Mouse (Mus musculus) stomach, embryonic 16.5 days (tissue): ENCODE measurements around the gene Fut7. TPM values are rescaled to one million over a fixed set of nuclear protein-coding genes. Genes with fewer than 3 reads are reported as not detected.

ENCODE experiments used
- ATAC-seq: fragments of 200-750 bp; cut with Nextera tagmentation; 2 replicates; pipeline ENCODE4 v1.8.0; 2017; ENCODE audit warnings: moderate number of reproducible peaks, moderate TSS enrichment; ENCODE audit not compliant: insufficient read depth, low FRiP score
- H3K27ac ChIP-seq: fragments of 300-500 bp; sonication (generic); 2 replicates; pipeline ENCODE4 v1.5.1; 2014; ENCODE audit warnings: low read length
- H3K27me3 ChIP-seq: fragments of 300-500 bp; sonication (generic); 2 replicates; pipeline ENCODE4 v1.6.1; 2014; ENCODE audit warnings: low read length, control low read depth, mixed read lengths; ENCODE audit not compliant: control insufficient read depth, insufficient read depth
- H3K36me3 ChIP-seq: fragments of 300-500 bp; sonication (generic); 2 replicates; pipeline ENCODE4 v1.6.1; 2014; ENCODE audit warnings: low read length; ENCODE audit not compliant: control insufficient read depth, insufficient read depth
- H3K4me1 ChIP-seq: fragments of 300-500 bp; sonication (generic); 2 replicates; pipeline ENCODE4 v1.6.1; 2014; ENCODE audit warnings: low read length, control low read depth, mixed read lengths; ENCODE audit not compliant: control insufficient read depth, insufficient read depth
- H3K4me2 ChIP-seq: fragments of 300-500 bp; sonication (generic); 2 replicates; pipeline ENCODE4 v1.6.1; 2014; ENCODE audit warnings: low read depth, low read length, mixed read lengths
- H3K4me3 ChIP-seq: fragments of 300-500 bp; sonication (generic); replicated peaks from 2 replicates; pipeline ENCODE4 v1.5.1; 2014; ENCODE audit warnings: mild to moderate bottlenecking, low read length
- H3K9ac ChIP-seq: fragments of 300-500 bp; sonication (generic); 2 replicates; pipeline ENCODE4 v1.6.1; 2014; ENCODE audit warnings: low read length
- H3K9me3 ChIP-seq: fragments of 300-500 bp; sonication (generic); replicated peaks from 2 replicates; pipeline ENCODE4 v1.6.1; 2016; ENCODE audit warnings: low read length, control low read depth; ENCODE audit not compliant: control insufficient read depth
- WGBS: fragments of 180-500 bp; shearing (Covaris S2); extraction: QIAGEN DNeasy Blood & Tissue Kit; methylation state at CpG from one replicate; pipeline ENCODE4 v1.1.7; 2014; 5-methylcytosine and 5-hydroxymethylcytosine counted together
- polyA plus RNA-seq: library from polyadenylated mRNA; unstranded; fragments of >200 nt; fragmentation: Nextera tagmentation; extraction: Ambion mirVana; gene quantifications from 2 replicates; pipeline ENCODE4 v1.2.1, GENCODE M21; 2015

Fut7 gene
- polyA plus RNA-seq: 0.19 TPM in 1 of 2 replicates, not detected in the other

GRCm38 (mm10) chr2:25422587-25423410, at the start of gene Fut7:
Fut7 (plus strand) TSS chr2:25423267.
- peaks cover 19% of the 10 kb centered on the region for H3K27me3 ChIP-seq
- no peaks in the 10 kb centered on the region for H3K36me3 ChIP-seq
- H3K4me3 ChIP-seq: no peak within 1 kb of the TSS
- H3K27ac ChIP-seq: no peak within 1 kb of the TSS
- no peak within 1 kb of the TSS for H3K4me2 ChIP-seq
- 50% methylated on average over 17 of the region's 17 CpGs for WGBS
- ATAC-seq: no peak
- no peak within 1 kb of the TSS; the same call in 1 of the 2 replicates for H3K9ac ChIP-seq
- H3K4me1 ChIP-seq: no peaks in the 10 kb centered on the region
- H3K9me3 ChIP-seq: no peaks in the 10 kb centered on the region

DNA sequence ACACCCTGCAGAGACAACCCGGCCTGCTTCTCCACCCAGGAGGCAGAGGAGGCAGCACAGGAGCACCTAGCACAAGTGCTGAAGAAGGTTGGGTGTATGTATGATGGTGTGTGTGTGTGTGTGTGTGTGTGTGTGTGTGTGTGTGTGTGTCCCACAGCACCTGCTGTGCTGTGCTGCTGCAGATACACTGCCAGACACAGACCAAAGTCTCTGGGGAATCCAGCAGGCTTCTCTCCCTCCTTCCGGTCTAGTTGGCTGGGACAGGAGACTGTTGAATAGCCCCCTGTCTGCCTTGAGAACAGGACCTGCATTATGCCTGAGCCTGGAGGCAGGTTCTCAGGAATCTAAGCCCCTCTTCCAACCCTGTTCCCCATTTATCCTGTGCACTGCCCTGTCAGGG, 49.6 kb upstream of the Fut7 start:
- Histone ChIP-seq H3K4me2 (peak overlapping the region; percentile 92), H3K9ac (peak overlapping the region; percentile 75), H3K27ac (no peak overlapping the region), H3K4me3 (peak overlapping the region; percentile 70), H3K9me3 (no peaks in the 10 kb centered on the region), H3K4me1 (peaks cover 26% of the 10 kb centered on the region), H3K27me3 (no peaks in the 10 kb centered on the region), H3K36me3 (peaks cover 3% of the 10 kb centered on the region; the same call in 1 of the 2 replicates)
- WGBS: 38% methylated on average over 2 of the region's 2 CpGs
- ATAC-seq: no peak

DNA sequence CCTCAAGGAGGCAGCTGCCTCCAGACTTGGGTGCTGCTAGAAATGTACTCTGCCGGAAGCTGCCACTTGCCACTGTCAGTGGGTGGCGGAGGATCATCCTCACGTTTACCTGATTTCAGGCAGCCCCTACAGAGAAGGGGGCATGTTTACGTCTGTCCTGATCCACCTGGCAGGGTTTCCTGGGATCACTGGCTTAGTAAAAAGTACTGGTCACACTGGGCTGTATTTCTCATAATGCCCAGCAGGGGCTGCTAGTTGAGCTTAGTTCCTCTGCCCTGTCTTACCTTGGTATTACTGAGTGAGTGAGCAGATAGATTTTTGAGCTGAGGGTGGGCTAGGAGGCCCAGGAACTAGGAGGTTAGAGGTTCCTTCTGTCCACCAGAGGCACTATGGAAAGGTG, 46.5 kb upstream of the Fut7 start:
- no peak overlapping the region for H3K4me3 ChIP-seq
- H3K27me3 ChIP-seq: no peaks in the 10 kb centered on the region
- H3K27ac ChIP-seq: no peak overlapping the region
- H3K36me3 ChIP-seq: peaks cover 3% of the 10 kb centered on the region; the same call in 1 of the 2 replicates
- H3K9me3 ChIP-seq: no peaks in the 10 kb centered on the region
- no peak overlapping the region for H3K9ac ChIP-seq
- 54% methylated on average over 4 of the region's 4 CpGs for WGBS
- peaks cover 25% of the 10 kb centered on the region for H3K4me1 ChIP-seq
- H3K4me2 ChIP-seq: no peak overlapping the region
- no peak for ATAC-seq

GRCm38 (mm10) chr2:25384492-25384891, 38.6 kb upstream of the Fut7 start:
- H3K4me2 ChIP-seq: no peak overlapping the region
- no peak overlapping the region for H3K27ac ChIP-seq
- H3K27me3 ChIP-seq: no peaks in the 10 kb centered on the region
- no peak overlapping the region for H3K4me3 ChIP-seq
- no peaks in the 10 kb centered on the region for H3K36me3 ChIP-seq
- no peak for ATAC-seq
- H3K4me1 ChIP-seq: no peaks in the 10 kb centered on the region
- 59% methylated on average over 5 of the region's 5 CpGs for WGBS
- H3K9ac ChIP-seq: no peak overlapping the region
- H3K9me3 ChIP-seq: no peaks in the 10 kb centered on the region

GRCm38 (mm10) chr2:25391266-25391665, 31.8 kb upstream of the Fut7 start:
- peaks cover 3% of the 10 kb centered on the region; the same call in 1 of the 2 replicates for H3K27me3 ChIP-seq
- no peaks in the 10 kb centered on the region for H3K9me3 ChIP-seq
- ATAC-seq: no peak
- H3K9ac ChIP-seq: no peak overlapping the region
- H3K4me2 ChIP-seq: no peak overlapping the region
- H3K4me1 ChIP-seq: peaks cover 12% of the 10 kb centered on the region
- 57% methylated on average over 5 of the region's 5 CpGs for WGBS
- H3K4me3 ChIP-seq: no peak overlapping the region
- H3K27ac ChIP-seq: no peak overlapping the region
- no peaks in the 10 kb centered on the region for H3K36me3 ChIP-seq

DNA sequence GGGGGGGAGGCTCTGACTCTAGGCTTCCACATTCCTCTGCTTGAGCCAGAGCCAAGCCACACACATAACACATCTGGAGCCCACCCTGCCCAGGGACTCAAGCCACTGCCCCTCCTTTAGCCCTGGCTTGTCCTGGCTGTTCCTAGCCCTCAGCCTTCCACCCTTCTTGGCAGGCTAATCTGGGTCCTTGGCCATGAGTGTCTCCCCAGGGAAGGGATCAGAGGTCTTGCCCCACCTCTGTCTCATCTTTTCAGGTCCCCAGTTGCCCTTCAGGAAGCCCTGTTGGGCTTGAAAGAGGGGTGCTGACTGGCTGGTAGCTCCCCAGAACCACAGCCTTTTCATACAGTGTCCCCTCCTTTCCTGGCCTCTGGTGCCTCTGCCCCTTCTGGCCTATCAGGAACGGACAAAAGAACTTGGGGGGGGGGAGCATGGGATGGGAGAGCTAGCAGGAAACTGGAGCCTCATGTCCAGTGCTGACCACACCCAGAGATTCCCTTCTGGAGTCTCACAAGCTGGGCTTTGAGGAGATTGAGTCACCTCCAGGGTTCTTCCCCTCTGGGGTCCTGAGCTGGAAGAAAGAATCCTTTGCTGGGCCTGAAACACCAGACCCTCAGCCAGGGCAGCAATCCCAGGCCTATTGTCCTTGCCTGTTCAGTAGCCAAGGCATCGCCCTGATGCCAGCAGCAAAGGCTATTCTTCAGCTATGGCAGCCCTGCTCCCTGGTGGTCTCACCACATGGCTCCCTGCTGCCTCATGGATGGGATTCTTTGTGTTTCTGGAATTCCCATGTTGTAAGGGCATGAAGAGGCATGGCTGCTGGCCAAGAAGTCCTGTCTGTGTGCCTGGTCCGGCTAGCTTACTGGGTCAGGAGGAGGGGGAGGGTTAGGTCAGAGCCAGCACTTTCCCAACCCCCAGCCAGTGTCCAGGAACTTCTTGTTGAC, 28.5 kb upstream of the Fut7 start:
- peak; percentile 30; the same call in 1 of the 2 replicates for ATAC-seq
- Histone ChIP-seq H3K27me3 (peaks cover 23% of the 10 kb centered on the region), H3K27ac (peak overlapping the region; percentile 43)

GRCm38 (mm10) chr2:25395721-25396596, 27.1 kb upstream of the Fut7 start, which contains the start of gene Entpd2:
Entpd2 (plus strand) TSS chr2:25395874.
- WGBS: 2% methylated on average over 57 of the region's 57 CpGs
- peak within 1 kb of the TSS; percentile 75 for H3K4me2 ChIP-seq
- peak within 1 kb of the TSS; percentile 55 for H3K4me3 ChIP-seq
- peak; percentile 86 for ATAC-seq
- H3K9ac ChIP-seq: peak within 1 kb of the TSS; percentile 67
- H3K36me3 ChIP-seq: no peaks in the 10 kb centered on the region
- H3K27ac ChIP-seq: peak within 1 kb of the TSS; percentile 20; the same call in 1 of the 2 replicates
- peaks cover 16% of the 10 kb centered on the region for H3K4me1 ChIP-seq
- H3K27me3 ChIP-seq: peaks cover 32% of the 10 kb centered on the region
- no peaks in the 10 kb centered on the region for H3K9me3 ChIP-seq

More for the DNA sequence above, 28.5 kb upstream of the Fut7 start:
- H3K4me1 ChIP-seq: peaks cover 12% of the 10 kb centered on the region
- 46% methylated on average over 3 of the region's 3 CpGs for WGBS
- no peak overlapping the region for H3K4me2 ChIP-seq
- H3K4me3 ChIP-seq: no peak overlapping the region
- no peak overlapping the region; the same call in 1 of the 2 replicates for H3K9ac ChIP-seq
- no peaks in the 10 kb centered on the region for H3K9me3 ChIP-seq
- no peaks in the 10 kb centered on the region for H3K36me3 ChIP-seq

DNA sequence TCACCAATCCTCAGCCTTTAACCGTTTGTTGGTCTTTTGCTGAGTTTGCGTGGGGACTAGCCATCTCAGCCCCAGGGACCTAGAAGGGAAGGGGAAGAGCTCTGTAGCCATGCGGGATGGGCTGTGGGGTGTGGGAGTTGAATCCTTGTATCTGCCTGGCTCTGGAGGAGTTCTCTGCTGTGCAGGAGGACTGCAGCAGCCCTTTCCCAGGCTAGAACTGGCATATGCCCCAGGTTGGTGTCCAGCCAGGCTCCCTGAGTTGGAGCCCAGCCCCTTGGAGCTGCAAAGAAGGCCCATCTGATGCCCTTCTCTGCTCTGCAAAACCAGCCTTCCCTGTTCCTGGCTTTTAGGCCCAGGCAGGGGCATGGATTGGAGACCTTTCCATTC, 26.5 kb upstream of the Fut7 start:
- Histone ChIP-seq H3K4me2 (peak overlapping the region; percentile 75), H3K27ac (no peak overlapping the region), H3K4me3 (peak overlapping the region; percentile 55), H3K4me1 (peaks cover 16% of the 10 kb centered on the region), H3K9ac (peak overlapping the region; percentile 67), H3K9me3 (no peaks in the 10 kb centered on the region), H3K27me3 (peaks cover 32% of the 10 kb centered on the region), H3K36me3 (no peaks in the 10 kb centered on the region)
- ATAC-seq: no peak
- 29% methylated on average over 3 of the region's 3 CpGs for WGBS
